Mouse (Mus musculus): ENCODE measurements around the gene Scaf1. TPM values are rescaled to one million over a fixed set of nuclear protein-coding genes. Genes with fewer than 3 reads are reported as not detected.
"Not testable (repeated sequence)": the region's sequence is repeated elsewhere in the genome, so short reads cannot be mapped to it uniquely, and the experiment has no call there.

The Scaf1 gene
- polyA plus RNA-seq, 1 experiment, result 73.0 TPM

DNA sequence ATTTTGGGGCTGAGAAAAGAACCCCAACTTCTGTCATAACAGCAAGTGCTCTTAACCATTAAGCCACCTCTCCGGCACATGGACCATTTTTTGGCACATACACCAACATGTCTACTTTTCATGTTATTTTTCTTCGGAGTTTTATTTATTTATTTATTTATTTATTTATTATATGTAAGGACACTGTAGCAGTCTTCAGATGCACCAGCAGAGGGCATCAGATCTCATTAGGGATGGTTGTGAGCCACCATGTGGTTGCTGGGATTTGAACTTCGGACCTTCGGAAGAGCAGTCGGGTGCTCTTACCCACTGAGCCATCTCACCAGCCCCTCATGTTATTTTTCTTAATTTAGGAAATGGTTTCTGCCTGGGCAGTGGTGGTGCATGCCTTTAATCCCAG, 7.5 kb upstream of the Scaf1 start:
- not testable (repeated sequence) for H3K4me1 ChIP-seq (ENCODE audit: control insufficient read depth, insufficient read depth, insufficient read length, low read length); H3K4me3 ChIP-seq (ENCODE audit: low read depth, low read length); H3K27me3 ChIP-seq (ENCODE audit: control insufficient read depth, insufficient read depth, low read length); H3K27ac ChIP-seq (ENCODE audit: insufficient read depth, low read depth, low read length)
- TF ChIP-seq CTCF (IDR thresholded peaks at IDR 0.05; ENCODE audit: extremely low read depth, insufficient read length, insufficient replicate concordance, low read depth, low read length), result peak; percentile 31; the same call in 1 of the 2 replicates
- H3K36me3 ChIP-seq (ENCODE audit: control insufficient read depth, insufficient read depth, low read length), result peaks cover 14% of the 10 kb centered on the region
- 63% methylated on average over 5 of the region's 5 CpGs for WGBS

DNA sequence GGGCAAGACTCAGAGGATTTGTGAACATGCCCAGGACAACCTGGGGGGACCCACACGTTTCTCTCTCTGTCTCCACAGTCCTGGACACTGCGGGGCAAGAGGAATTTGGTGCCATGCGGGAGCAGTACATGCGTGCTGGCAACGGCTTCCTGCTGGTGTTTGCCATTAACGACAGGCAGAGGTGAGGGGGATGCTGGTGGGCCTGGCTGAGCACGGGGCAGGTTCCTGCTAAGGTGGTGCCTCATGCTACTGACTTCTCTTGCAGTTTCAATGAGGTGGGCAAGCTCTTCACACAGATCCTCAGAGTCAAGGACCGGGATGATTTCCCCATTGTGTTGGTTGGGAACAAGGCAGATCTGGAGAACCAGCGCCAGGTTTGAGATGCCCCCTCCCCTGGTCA, 4.1 kb upstream of the Scaf1 start:
- Histone ChIP-seq H3K27me3 (ENCODE audit: control insufficient read depth, insufficient read depth, low read length) (no peaks in the 10 kb centered on the region), H3K36me3 (ENCODE audit: control insufficient read depth, insufficient read depth, low read length) (no peaks in the 10 kb centered on the region), H3K27ac (ENCODE audit: insufficient read depth, low read depth, low read length) (no peak overlapping the region), H3K4me1 (ENCODE audit: control insufficient read depth, insufficient read depth, insufficient read length, low read length) (peaks cover 5% of the 10 kb centered on the region; the same call in 1 of the 2 replicates), H3K4me3 (ENCODE audit: low read depth, low read length) (no peak overlapping the region)
- 83% methylated on average over 9 of the region's 9 CpGs for WGBS
- TF ChIP-seq POLR2A (IDR thresholded peaks at IDR 0.05; ENCODE audit: low read depth, low read length), result no peak
- no peak for TF ChIP-seq CTCF (IDR thresholded peaks at IDR 0.05; ENCODE audit: extremely low read depth, insufficient read length, insufficient replicate concordance, low read depth, low read length)

DNA sequence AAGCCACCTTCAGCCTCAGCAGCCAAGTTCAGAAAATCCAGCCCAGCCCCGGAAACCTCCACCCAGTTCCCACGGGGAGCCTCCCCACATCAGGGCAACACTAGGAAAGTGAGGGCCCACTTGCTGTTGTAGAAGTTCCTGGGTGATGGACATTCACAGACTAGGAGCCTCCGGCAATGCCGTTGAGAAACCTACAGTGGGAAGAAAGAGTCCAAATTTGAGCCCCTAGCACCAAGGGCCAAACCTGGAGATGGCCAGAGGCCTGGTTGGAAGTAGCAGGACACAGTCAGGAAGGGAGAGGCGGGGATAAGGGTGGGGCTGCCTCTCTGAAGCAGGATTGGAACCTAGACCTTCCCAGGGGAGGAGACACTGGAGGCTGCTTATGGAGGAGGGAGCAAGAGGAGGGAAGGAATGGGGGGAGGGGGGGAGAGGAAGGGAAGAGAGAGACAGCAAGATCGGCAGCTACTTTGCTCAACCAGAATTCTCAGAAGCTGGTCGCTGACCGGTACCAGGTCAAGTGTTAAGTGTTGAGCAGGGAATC, 2.9 kb upstream of the Scaf1 start:
- 35% methylated on average over 8 of the region's 8 CpGs for WGBS

DNA sequence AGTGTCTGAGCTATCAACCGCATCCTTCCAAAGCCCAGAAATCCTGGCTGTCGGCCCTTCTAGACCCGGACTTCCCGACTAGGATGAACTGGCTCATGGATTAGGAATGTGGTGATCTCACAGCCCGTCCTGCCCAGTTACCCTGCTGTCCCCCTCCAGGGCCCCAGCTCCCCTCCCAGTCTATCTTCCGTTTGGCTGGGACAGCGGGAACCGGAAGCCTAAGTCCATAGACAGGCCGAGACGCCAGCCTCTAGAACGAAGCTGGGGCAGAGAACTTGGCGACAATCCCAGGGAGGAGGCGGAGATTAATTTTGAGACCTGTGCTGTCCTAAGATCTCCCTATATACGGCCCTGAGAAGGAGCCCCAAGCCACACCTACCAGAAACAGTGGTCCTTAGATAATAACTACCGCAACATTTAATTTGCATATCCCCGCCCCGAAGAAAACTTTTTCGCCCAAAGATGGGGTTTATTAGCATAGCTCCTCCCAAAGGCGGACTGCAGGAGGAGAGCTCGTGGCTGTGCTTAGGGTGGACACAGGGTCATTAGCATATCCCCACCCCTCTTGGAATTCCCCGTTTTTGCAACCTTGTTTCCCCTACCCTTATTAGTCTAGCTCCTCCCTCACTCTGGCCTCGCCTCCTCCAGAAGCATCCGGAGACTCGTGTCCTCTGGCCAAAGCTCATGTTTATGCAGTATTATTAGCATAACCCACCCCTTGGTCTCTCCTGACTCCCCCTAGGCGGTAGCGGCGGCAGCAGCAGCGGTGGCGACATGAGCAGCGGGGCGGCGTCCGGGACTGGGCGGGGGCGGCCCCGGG, 1.3 kb upstream of the Scaf1 start, which contains the start of gene Rras:
TSS of gene Rras (plus strand) at position 720 of the 820 bp plus-strand sequence.
- peaks cover 5% of the 10 kb centered on the region; the same call in 1 of the 2 replicates for H3K4me1 ChIP-seq (ENCODE audit: control insufficient read depth, insufficient read depth, insufficient read length, low read length)
- no peaks in the 10 kb centered on the region for H3K27me3 ChIP-seq (ENCODE audit: control insufficient read depth, insufficient read depth, low read length)
- peak; percentile 66; the same call in 1 of the 2 replicates for TF ChIP-seq POLR2A (IDR thresholded peaks at IDR 0.05; ENCODE audit: low read depth, low read length)
- peak; percentile 18; the same call in 1 of the 2 replicates for TF ChIP-seq CTCF (IDR thresholded peaks at IDR 0.05; ENCODE audit: extremely low read depth, insufficient read length, insufficient replicate concordance, low read depth, low read length)
- peak within 1 kb of the TSS; percentile 68 for H3K4me3 ChIP-seq (ENCODE audit: low read depth, low read length)
- peaks cover 6% of the 10 kb centered on the region for H3K36me3 ChIP-seq (ENCODE audit: control insufficient read depth, insufficient read depth, low read length)
- under 1% methylated on average over 36 of the region's 36 CpGs for WGBS
- peak within 1 kb of the TSS; percentile 97 for H3K27ac ChIP-seq (ENCODE audit: insufficient read depth, low read depth, low read length)

More for the DNA sequence above, 2.9 kb upstream of the Scaf1 start:
- H3K27ac ChIP-seq (ENCODE audit: insufficient read depth, low read depth, low read length), result peak overlapping the region; percentile 76
- H3K27me3 ChIP-seq (ENCODE audit: control insufficient read depth, insufficient read depth, low read length), result no peaks in the 10 kb centered on the region
- H3K36me3 ChIP-seq (ENCODE audit: control insufficient read depth, insufficient read depth, low read length), result no peaks in the 10 kb centered on the region
- TF ChIP-seq POLR2A (IDR thresholded peaks at IDR 0.05; ENCODE audit: low read depth, low read length) (peak; percentile 32; the same call in 1 of the 2 replicates), CTCF (IDR thresholded peaks at IDR 0.05; ENCODE audit: extremely low read depth, insufficient read length, insufficient replicate concordance, low read depth, low read length) (no peak)
- H3K4me1 ChIP-seq (ENCODE audit: control insufficient read depth, insufficient read depth, insufficient read length, low read length), result peaks cover 5% of the 10 kb centered on the region; the same call in 1 of the 2 replicates
- peak overlapping the region; percentile 43 for H3K4me3 ChIP-seq (ENCODE audit: low read depth, low read length)

DNA sequence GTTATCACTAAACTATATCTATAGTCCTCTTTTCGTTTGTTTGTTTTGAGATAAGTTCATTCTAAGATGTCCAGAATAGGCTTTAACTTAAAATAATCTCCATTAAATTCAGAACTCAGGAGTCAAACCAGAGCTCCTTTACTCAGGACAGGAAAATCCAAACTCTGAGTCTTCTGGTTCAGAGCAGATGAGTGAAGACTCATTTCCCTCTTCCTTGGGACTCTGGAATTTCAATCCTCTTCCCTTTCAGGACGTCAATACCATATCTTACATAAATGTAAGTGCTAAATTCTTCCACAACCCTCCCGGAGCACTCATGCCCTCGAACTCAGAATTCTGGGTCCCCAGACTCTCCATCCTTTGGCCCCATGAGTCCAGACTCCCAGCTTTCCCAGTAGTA, 598 bp upstream of the Scaf1 start:
- TF ChIP-seq POLR2A (IDR thresholded peaks at IDR 0.05; ENCODE audit: low read depth, low read length), result no peak
- no peak for TF ChIP-seq CTCF (IDR thresholded peaks at IDR 0.05; ENCODE audit: extremely low read depth, insufficient read length, insufficient replicate concordance, low read depth, low read length)
- WGBS, result under 1% methylated on average over 4 of the region's 4 CpGs
- peak overlapping the region; percentile 97 for H3K27ac ChIP-seq (ENCODE audit: insufficient read depth, low read depth, low read length)
- H3K36me3 ChIP-seq (ENCODE audit: control insufficient read depth, insufficient read depth, low read length), result peaks cover 13% of the 10 kb centered on the region
- no peaks in the 10 kb centered on the region for H3K27me3 ChIP-seq (ENCODE audit: control insufficient read depth, insufficient read depth, low read length)
- H3K4me3 ChIP-seq (ENCODE audit: low read depth, low read length), result peak overlapping the region; percentile 51
- H3K4me1 ChIP-seq (ENCODE audit: control insufficient read depth, insufficient read depth, insufficient read length, low read length), result peaks cover 5% of the 10 kb centered on the region; the same call in 1 of the 2 replicates

DNA sequence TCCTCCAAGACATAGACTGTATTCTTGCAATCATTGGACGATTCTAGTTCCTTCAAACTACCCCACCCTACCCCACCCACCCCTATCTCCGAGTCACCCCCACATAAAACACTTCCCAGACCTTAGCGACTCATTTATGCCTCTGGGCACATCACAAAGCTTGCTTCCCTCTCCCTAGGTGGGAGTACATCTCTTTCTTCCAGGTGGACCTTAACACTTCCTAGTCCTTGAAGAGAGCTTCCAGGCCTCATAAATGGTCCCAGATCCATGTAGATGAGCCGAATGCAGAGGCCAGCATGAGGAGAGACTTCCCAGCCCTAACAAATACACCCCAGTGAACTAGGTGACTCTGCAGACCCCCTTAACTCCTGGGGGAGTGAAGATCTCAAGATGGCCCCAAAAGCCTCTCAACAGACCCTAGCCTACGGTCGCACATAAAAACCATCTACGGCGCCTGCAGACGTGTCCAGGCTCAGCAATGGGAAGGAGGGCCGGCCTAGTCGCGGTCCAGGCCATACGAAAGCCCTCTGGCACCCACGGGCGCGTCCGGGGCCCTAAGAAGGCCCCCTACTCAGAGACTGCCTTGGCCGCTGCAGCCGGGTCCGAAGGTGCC, 713 bp downstream of the Scaf1 start:
- under 1% methylated on average over 20 of the region's 20 CpGs for WGBS
- peak overlapping the region; percentile 89 for H3K4me3 ChIP-seq (ENCODE audit: low read depth, low read length)
- no peak for TF ChIP-seq POLR2A (IDR thresholded peaks at IDR 0.05; ENCODE audit: low read depth, low read length)
- H3K27ac ChIP-seq (ENCODE audit: insufficient read depth, low read depth, low read length), result peak overlapping the region; percentile 64
- peaks cover 5% of the 10 kb centered on the region; the same call in 1 of the 2 replicates for H3K4me1 ChIP-seq (ENCODE audit: control insufficient read depth, insufficient read depth, insufficient read length, low read length)
- no peaks in the 10 kb centered on the region for H3K27me3 ChIP-seq (ENCODE audit: control insufficient read depth, insufficient read depth, low read length)
- H3K36me3 ChIP-seq (ENCODE audit: control insufficient read depth, insufficient read depth, low read length), result peaks cover 23% of the 10 kb centered on the region

DNA sequence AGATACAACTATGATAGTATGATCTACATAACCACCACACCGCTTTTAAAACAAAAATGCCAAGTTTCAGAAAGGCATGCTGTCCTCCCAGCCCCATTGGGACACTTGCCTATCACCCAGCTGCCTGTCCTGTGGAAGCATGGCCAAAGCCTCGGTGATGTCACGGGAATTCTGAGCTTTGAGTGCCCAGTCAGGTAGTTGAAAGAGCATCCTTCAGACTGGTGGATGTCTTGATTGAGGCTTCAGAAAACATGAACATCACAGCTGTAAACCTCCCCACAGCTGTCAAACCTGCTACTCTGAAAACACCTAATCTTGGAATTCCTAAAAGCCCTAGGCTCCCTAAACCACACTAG, 2.1 kb downstream of the Scaf1 start:
- TF ChIP-seq CTCF (IDR thresholded peaks at IDR 0.05; ENCODE audit: extremely low read depth, insufficient read length, insufficient replicate concordance, low read depth, low read length), result no peak
- no peak for TF ChIP-seq POLR2A (IDR thresholded peaks at IDR 0.05; ENCODE audit: low read depth, low read length)
- Histone ChIP-seq H3K36me3 (ENCODE audit: control insufficient read depth, insufficient read depth, low read length) (peaks cover 34% of the 10 kb centered on the region), H3K27me3 (ENCODE audit: control insufficient read depth, insufficient read depth, low read length) (no peaks in the 10 kb centered on the region), H3K27ac (ENCODE audit: insufficient read depth, low read depth, low read length) (no peak overlapping the region), H3K4me1 (ENCODE audit: control insufficient read depth, insufficient read depth, insufficient read length, low read length) (peaks cover 5% of the 10 kb centered on the region; the same call in 1 of the 2 replicates), H3K4me3 (ENCODE audit: low read depth, low read length) (no peak overlapping the region)
- 94% methylated on average over 3 of the region's 3 CpGs for WGBS
